Mouse (Mus musculus) ovary, adult 18-20 months (tissue): ENCODE measurements around the gene Ints3.

Source experiments
- DNase-seq: peaks from one replicate; pipeline ENCODE4 v3.0.0; 2022; ENCODE audit warnings: low spot score, mixed read lengths

Gene Ints3

DNA sequence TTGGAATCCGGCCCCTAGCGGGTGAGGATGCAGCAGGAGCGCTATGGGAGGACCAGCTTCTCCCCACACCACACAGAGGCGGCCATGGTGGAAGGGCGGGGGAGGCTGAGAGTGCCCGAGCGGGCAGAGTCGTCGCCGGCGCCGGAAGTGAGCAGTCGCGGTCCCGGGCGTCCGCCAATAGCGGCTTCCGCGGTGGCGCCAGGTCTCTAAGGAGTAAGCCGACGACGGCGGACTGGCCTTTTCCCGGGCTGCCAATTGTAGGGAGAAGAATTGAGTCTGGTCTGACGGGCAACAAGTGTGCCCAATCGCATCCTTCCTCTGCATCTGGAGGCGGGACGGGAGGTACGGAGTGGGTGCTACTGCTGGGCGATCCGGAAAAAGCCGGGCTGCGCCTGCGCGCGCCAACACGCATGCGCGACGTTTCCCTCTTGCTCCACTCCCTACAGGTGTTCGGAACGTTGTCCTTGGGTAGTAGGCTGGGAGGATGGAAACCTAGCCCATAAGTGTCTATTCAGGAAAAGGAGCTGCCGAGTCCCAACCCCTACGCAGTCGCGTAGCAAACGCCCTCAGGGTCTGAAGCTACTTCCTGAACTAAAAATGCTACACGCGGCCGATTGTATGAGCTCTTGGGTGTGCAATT is at the start of gene Ints3:
Gene Ints3 (minus strand): TSS at position 242 of the 640 bp plus-strand sequence.
- peak; percentile 100 for DNase-seq

DNA sequence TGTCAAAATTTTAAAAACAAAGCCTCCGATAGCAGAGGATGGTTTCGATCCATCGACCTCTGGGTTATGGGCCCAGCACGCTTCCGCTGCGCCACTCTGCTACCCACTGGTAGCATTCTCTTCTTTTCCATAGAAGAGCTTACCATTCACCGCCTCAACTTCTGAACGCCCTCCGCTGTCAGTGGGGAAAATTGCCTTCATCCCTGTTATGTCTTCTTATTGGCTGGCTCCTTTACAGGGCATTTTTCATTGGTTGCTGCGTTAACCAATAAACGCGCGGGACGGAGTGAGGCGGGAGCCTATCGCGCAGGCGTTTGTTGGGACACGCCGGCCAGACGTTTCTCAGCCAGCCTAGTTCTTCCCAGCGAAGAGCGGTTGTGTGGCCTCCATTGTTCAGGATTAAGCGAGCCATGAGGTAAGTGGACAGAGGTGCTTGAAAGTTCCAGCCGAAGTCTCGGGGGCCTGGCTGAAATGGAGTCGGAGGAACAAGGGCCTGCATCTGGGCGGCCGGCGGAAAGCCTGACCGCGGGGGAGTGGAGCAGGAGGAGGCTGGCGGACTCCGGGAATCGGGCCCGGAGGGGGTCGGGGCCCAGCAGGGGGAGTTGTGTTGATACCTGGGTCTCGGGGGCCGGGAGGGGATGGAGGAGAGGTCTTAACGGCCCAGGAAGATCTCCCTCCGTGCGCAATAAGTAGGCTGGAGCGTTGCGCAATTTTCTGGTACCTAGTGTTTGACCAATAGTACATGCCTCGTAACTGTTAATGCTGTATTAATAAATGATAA is 42.6 kb upstream of the Ints3 start, which contains the start of gene Ilf2:
Gene Ilf2 (plus strand): TSS at position 296 of the 781 bp plus-strand sequence.
- DNase-seq: peak; percentile 92

DNA sequence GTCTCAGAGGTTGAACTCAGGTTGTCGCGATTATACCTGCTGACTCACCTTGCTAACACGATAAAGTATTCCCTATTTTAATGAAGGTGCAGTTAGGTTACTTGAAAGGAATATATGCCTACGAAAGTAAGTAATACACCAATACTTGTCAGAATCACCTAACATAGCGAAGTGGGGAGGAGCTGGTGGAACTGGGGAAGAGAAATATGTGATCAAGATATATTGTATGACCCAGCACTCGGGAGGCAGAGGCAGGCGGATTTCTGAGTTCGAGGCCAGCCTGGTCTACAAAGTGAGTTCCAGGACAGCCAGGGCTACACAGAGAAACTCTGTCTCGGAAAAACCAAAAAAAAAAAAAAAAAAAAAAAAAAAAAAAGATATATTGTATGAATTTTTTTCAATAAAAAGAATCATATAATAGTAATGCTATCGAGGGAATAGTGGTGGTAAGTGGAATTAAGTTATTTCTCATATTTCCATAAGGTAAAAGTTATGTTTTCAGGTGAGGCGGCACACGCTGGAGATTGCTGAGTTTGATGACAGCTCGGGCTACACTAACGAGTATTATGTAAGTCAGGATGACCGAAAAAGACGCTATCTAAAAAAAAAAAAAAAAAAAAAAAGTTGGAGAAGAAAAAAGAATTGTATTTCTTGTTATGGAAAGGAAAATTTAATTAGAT is 41.9 kb upstream of the Ints3 start:
- DNase-seq: no peak

DNA sequence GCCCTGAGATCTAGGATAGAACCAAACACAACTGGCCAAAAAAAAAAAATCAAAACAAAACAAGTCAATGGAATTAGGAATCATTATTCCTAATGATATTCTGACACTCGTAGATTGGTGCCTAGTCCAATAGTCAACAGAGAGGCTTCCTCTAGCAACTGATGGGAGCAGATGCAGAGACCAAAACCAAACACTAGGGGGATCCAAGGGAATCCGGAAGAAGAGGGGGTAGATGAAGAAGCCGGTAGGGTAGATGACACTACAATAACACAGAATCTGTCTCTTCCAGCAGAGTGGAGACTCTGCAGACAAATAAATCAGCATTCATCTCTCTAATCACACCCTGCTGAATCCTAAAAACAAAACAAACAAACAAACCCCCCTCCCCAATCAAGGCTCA is 38.8 kb upstream of the Ints3 start:
- no peak for DNase-seq

DNA sequence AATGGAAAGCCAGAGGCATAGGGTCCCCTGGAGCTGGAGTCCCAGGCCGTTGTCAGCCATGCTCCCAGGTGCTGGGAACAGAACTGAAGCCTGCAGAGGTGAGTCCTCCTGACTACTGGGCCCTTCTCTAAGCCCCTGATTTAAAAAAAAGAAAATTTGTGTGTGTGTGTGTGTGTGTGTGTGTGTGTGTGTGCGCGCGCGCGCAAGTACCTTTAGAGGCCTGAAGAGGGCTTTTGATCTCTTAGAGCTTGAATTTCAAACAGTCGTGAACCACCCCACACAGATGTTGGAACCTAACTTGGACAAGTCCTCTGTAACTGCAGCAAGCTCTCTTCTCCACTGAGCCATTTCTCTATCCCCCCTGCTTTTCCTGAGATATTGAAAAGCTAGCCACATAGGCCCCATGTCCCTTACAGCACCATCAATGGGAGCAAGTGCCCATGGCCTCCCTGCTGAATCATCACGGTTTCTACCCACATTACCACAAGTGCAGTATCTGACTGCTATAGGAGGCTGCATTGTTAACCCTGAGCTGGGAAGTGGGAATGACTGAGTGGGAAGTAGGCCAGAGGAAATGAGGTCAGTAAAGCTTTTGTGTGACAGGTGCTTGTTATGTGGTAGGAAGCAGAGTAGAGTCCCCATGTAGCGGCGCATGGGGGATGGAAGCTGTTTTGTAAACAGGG is 34.3 kb upstream of the Ints3 start:
- DNase-seq: no peak

DNA sequence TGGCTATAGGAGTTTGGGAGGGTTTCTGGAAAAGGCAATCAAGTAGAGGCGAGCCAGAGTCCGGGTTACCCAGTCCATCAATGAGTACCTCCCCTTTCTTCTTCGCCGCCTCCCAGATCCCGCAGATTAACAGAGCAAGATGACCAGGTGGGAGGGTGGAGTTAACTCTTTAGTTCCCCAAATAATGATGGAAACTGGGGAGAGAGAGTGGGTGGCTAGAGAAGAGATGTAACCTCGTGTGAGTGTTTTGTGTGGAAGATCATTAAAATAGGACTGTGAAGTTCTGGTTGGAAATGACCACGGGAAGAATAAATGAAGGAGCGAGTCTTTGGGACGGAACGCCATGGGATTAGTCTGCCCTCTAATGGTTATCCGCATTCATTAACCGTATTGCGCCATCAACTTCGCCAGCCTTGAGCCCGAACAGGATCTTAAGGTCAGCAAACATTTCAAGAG is 32.9 kb upstream of the Ints3 start:
- peak; percentile 57 for DNase-seq

DNA sequence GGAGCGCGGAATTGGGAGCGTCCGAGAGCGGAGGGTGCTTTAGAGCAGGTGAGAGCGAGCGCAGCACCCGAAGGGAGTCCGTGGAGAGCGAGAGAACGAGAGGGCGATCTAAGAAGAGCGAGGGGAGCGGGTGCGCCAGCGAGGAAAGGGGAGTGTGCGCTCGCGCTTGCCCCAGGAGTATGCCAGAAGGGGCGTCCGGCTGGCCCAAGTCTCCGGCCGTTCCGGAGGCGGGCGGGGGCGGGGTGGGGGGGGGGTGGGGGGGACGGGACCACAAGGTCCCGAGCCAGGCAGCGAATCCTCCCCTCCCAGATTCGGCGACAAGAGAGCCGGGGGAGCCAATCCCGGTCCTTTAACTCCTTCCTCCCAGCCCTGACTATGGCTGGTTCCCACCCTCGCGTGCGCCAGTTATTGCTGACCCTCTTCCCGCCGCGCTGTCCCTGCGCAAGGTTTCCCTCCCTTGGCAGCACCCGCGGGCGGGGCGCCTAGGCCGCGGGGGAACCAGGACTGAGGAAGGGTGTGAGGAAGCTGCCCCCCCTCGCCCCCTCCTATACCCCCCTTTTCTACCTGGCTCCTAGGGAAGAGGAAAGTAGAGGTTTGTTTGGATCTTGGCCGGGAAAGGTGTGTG is 32.4 kb upstream of the Ints3 start, which contains the start of gene Npr1:
Gene Npr1 (minus strand): TSS at position 181 of the 625 bp plus-strand sequence.
- DNase-seq: peak; percentile 52

DNA sequence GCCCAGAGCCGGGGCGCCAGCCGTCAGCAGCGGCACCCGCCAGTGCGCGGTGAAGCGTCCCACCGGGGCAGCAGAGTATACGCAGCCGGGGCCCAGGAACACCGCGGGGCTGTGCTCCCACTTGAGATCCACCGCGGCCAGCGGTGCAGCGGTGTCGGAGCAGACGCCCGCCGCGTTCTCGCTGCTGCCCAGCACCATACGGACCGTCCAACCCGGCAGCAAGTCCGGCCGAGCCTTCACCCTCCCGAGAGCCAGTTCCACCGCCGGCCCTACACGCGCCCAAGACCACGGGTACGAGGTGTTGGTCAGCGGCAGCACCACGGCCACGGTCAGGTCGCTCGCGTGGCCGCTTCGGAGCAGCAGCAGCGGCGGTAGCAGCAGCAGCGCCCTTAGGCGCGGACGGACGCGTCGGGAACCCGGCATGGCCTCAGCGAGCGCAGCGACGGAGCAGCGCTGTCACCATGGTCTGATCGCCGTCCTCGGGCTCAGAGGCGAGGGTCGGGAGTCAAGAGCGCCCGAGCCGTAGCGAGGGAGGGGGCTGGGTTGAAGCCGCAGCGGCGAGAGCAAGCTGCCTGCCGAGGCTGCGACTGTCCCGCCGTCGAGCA is 31.8 kb upstream of the Ints3 start:
- DNase-seq: no peak

DNA sequence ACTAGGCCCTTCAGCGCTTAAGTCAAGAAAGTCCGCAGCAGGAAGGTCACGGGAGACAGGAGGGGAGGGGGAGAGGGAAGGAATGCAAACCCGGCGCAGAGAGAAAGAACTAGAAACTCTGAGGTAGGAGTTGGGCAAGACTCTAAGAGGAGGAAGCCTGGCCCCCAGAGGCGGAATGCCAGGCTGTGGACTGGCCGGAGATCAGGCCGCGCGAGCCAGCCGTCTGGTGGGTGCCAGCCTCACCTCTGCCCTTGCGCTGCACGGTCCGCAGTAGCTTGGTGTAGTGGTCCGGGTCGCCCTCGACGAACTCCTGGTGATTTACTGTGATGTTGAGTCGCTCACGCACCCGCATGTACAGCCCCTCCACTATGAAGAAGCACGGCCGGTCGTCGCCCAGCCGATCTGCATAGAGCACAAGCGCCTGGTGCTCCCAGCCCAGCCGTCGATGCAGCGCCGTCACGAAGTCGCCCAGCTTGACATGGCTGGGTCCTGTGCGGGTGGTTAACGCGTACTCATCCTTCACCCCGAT is 31.2 kb upstream of the Ints3 start:
- peak; percentile 35 for DNase-seq

DNA sequence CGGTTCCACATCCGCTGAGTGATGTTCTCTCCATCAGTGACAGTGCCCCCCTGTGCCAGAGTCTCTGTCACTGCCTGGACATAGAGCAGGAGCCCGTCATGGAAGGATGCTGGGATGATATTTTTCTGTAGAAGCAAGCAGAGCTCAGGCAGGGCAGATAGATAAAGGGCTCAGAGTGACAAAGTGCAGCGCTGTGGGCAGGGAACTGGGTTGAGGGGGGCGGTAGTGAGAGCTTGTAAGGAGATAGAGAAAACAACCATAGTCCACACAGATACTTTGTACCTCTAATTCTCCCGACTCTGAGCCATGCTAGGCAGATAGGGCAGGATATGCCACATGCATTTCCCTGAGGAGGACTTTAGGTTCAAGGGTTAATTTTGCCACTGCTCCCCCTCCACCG is 29.2 kb upstream of the Ints3 start:
- no peak for DNase-seq

DNA sequence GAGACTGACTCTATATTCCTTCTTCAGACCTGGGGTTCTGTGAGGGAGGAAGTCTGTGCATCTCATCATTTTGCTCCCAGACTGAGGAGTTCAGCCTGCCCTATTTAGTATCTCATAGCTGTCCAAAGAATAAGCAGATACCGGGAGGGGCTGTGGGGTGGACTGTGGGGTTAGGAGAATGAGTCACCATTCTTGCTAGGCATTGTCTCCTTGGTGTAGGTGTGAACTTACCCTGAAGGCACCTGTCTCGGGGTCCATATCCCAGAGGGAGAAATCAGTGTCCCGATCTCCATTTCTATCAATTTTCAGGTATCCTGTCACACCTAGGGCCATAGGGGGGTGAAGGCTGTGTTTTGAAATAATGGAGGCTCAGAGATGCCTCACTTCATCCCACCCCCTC is 28.5 kb upstream of the Ints3 start:
- no peak for DNase-seq

DNA sequence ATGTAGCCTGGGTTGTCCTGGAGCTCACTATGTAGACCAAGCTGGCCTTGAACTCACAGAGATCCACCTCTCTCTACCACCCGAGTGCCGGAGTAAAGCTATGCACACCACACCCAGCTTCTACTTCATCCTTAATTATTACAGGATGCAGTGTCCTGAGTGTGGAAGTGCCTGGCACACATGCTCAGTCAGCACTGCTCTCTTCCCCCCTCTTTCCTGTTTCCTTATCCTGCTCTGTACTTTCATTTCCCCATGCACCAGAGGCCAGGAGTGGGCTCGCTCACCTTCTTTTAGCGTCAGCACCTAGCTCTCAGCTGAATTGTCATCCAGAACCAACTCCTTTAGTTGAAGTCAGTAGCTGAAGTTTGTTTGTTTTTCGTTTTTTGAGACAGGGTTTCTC is 26.9 kb upstream of the Ints3 start:
- DNase-seq: no peak

DNA sequence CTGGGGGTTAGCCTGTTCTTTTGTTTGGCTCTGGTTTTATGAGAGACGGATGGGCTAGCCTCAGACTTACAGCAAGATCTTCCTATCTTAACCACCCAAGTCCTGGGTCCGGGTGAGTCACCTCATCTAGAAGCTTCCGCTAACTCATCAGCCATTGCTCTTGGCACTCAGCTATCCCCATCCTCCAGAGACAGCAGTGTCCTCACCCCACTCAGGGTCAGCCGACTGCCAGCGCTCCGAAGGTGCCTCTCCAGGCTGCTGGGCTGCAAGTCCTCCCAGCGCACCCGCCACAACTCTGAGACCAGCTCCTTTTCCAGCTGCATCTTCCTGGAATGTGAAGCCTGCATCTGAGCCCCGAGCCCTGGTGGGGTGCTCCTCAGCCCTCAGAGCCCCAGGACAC is 26.3 kb upstream of the Ints3 start:
- DNase-seq: no peak

DNA sequence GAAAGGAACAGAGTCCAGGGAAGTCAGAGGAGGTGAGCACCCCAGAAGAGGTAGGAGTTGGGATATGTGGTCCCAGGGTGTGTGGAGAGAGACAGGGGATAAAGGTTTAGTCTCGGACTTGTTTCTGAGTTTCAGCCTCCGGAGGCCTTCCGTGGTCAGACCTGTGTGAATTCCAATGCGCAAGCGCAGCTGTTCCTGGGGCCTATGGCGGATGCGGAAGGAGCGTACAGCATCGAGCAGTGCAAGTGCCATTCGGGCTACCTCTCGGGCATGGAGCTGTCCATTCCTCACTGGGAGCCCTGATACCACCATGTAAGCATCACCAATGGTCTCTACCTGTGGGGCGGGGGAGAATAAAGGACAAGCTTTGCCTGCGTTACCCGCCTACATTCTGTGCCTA is 21.5 kb upstream of the Ints3 start:
- DNase-seq: no peak

DNA sequence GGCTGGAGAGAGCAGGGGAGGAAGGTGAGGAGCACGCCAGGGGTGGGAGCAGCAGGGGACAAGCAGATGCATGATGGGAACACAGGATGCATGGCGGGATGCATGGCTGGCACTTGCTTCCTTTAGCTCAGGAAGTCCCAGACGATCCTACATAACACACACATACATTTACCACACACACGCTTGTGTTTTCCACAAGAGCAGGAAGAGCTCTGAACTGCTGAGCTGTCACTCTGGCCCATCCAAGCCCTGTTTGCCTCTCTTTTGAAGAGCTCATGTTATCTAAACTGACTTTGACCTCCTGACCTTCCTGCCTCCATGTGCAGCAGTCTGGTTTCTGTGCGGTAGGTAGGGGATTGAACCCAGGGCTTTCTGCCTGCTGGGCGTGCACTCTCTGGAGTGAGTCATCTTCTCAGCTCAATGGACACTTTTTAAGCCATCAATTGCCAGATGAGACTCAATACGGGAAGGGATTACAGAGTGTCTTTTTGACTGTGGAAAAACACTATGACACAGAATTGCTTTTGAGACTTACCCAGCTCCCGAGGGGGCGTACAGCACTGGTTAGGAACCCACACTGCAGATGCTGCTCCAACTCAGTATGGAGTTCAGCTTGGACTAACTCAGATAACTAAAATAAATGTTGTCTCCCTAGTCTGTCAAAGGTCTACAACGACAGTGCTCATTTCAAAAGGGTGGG is 18.1 kb upstream of the Ints3 start:
- no peak for DNase-seq

DNA sequence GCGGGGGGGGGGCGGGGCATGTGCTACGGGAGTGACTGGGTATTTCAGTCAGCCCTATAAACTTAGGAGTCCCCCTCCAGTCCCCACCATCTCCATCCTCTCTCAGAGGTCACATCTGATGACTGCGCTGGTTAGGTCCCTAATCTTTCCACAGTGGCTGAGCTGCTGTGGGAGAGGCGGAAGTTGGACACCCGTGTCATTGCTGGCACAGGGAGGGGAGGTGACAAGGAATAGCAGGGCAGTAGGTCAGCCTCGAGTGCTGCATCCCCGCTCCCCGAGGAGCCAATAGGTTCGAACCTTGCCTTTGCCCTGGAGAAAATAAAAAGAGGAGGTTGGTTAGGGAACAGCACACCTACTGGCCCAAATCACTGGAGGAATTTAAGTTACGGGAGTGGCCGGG is 17.5 kb upstream of the Ints3 start:
- DNase-seq: no peak

DNA sequence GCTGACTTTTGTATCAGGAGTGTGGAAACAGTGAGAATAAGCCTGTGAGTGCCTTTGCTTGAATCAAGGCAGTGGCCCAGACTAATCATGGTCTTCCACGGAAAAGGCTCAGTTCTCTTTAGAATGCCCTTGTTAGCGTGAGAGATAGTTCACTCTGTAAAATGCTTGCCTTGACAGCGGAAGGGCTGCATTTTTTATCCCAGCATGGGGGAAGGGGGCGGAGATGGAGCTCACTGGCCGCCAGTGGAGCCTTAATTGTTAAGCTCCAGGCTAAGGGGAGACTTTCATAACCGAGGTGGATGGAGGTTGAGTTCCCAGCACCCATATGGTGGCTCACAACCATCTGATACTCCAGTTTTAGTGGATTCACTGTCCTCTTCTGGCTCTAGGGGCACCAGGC is 15.2 kb upstream of the Ints3 start:
- no peak for DNase-seq

DNA sequence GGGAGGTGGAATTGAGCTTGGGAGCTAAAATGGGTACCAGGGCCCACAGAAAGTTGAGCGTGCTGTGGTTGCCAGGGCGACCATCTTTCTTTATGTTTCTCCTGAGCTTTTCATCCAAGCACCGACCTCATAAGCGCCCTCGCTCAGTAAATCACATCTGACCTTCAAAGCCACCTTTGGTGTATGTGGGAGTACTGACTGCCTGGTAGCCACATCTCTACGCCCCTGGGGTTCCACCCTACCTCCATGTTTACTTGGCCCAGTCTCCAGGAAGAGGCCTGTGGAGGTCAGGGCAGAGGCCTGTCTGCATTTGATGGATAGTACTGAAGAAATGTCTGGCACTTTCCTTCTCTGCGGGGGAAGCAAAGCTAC is 13.7 kb upstream of the Ints3 start:
- DNase-seq: peak; percentile 62

DNA sequence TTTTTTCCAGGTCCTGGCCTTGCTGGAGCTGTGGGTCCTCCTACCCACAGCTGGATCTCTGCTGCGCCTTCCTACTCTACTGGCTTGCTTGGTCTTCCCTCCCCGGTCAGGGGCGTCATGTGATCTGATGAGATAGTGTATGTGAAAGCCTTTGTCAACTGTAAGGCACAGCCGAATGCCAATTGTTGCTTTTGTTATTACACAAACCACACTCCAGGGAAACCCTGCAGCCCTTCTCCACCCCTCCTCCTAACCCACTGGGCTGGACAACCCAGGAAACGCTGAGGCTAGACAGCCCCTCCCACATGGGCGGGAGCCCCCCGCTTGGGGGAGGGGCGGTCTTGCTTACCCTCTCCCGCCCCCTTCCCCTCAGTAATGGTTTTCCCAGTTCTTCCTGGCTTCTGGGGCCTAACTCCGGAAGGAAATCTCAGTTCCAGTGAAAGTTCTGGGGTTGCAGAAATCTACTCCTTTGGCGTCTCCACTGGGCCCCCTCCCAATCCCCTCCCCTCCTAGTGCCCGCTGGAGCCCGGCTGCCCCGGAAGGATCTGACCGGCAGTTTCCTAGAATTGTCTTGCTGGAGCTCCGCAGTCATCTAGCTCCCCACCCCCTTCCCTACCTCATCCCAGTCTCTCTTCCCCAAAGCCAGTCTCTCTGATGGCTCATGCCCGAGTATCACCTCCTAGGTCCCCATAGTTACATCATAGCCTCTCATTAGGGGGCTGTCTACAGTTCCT is 13.1 kb upstream of the Ints3 start:
- DNase-seq: peak; percentile 92
